8 mouse cellular contexts compared by ENCODE assay signal in the genomic region with DNA sequence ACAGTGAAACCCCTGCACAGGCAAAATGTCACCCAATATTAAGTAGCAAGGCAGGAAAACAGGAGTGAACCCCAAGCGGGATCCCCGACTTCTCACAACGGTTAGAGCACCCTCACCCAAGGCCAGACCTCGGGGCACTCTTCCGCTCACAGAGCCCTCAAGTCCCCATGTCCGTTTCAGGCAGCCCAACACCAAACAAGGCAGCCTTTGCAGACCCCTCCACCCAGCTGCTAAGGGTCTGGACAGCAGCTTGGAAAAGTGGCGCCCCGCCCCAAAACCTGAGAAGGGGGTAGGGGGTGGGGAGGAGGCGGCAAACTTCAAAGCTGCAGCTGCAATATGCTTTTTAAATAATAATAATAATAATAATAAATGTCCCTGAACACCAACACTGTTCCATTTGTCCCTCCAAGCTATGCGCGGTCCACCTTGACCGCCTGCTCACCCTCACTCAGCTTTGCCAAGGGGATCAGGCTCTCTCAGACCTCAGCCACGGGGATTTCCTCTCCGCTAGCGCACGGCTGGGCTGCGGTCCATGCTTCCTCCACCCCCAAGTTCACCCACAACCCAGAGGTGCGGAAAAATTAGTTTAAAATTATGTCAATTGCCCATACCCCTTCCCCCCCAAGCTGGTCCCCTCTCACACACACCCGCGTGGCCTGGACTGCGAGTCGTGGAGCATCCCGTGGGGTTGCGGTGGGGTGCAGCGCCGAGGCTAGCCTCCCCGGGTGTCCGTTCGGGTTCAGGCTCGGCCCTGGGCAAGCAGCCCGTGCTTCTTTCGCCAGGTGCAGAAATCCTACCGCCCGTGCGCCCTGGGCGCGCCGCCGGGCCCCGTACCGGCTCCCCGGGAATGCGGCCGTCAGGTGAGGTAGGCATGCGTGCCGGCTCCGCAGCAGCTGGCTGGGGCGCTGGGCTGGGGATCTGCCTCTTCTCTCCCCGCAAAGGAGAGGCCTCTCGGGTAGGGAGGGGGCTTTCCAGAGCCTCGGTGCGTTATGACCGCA.
A peak's percentile ranks its signal among the peaks of the same experiment; 100 is the strongest.
DNase-seq lines count a peak whose midpoint lies in the region; ATAC-seq lines count a peak whose summit lies in the region.

No protein-coding gene starts in this region.

- H3K4me3 ChIP-seq in limb, embryonic 11.5 days (ENCODE audit: low read depth, low read length), result peak overlapping the region; percentile 34

- WGBS in limb, embryonic 11.5 days, result 18% methylated on average over 50 of the region's 53 CpGs

- H3K9me3 ChIP-seq in limb, embryonic 11.5 days (ENCODE audit: control insufficient read depth, low read length), result no peaks in the 10 kb centered on the region

- H3K4me2 ChIP-seq in limb, embryonic 11.5 days (ENCODE audit: low read depth, severe bottlenecking), result peak overlapping the region; percentile 89

- ATAC-seq in limb, embryonic 11.5 days (ENCODE audit: insufficient number of reproducible peaks, low FRiP score, low TSS enrichment, low read depth), result peak; percentile 72; the same call in 1 of the 2 replicates

- H3K4me1 ChIP-seq in limb, embryonic 11.5 days (ENCODE audit: control insufficient read depth, insufficient read depth, low read length), result no peaks in the 10 kb centered on the region

- peaks cover 37% of the 10 kb centered on the region for H3K27me3 ChIP-seq in limb, embryonic 11.5 days (ENCODE audit: control insufficient read depth, insufficient read depth, low read length)

- peak; percentile 3 for DNase-seq in adrenal gland, adult 2 months
- no peak for DNase-seq in adrenal gland, adult (ENCODE audit: inconsistent age in 2 of 2, low spot score in 1 of 2)
- DNase-seq in right cerebral cortex, postnatal 4 days, result peak; percentile 6
- no peak for DNase-seq in right cerebral cortex, postnatal 14 days
- peak; percentile 28 for DNase-seq in limb, embryonic 11.5 days (ENCODE audit: low spot score)
- peak; percentile 3 for DNase-seq in retina, embryonic 14.5 days (ENCODE audit: low spot score)
- DNase-seq in right cerebral cortex, adult 2 months (ENCODE audit: low spot score in 2 of 2), result no peak
- DNase-seq in cerebellum, postnatal 4 days (ENCODE audit: low spot score in 2 of 2), result no peak

- H3K36me3 ChIP-seq in limb, embryonic 11.5 days (ENCODE audit: control insufficient read depth, insufficient read depth, low read length), result no peaks in the 10 kb centered on the region

- H3K27ac ChIP-seq in limb, embryonic 11.5 days (replicated peaks; ENCODE audit: low read depth, low read length), result no peak overlapping the region

- 0 out of 2 replicates have a peak overlapping the region, but pooled peaks have one; percentile 7 for H3K9ac ChIP-seq in limb, embryonic 11.5 days (ENCODE audit: low read length)

Comparison
In these comparisons a context has a peak if more than half of its experiments do, and no peak if none do; other contexts are left out.
1. DNase-seq: peak in adrenal gland, adult 2 months (single experiment), right cerebral cortex, postnatal 4 days (single experiment), limb, embryonic 11.5 days (single experiment) and retina, embryonic 14.5 days (single experiment); none in adrenal gland, adult (0 of 2), right cerebral cortex, postnatal 14 days (single experiment), right cerebral cortex, adult 2 months (0 of 2) and cerebellum, postnatal 4 days (0 of 2).